Mouse (Mus musculus) adrenal gland, adult 2 months (tissue): Measurements from ENCODE around the gene D17H6S53E. TPM values are rescaled to one million over a fixed set of nuclear protein-coding genes. Genes with fewer than 3 reads are reported as not detected.
A peak's percentile ranks its signal among the peaks of the same experiment; 100 is the strongest.

ENCODE experiments used
- DNase-seq: peaks from one replicate; pipeline ENCODE4 v3.0.0; 2021
- long read RNA-seq: library from polyadenylated mRNA; stranded (forward); transcript quantifications from one replicate; pipeline ENCODE4 v2.0.0, GENCODE M21; 2021
- polyA plus RNA-seq: library from polyadenylated mRNA; depleted of rRNA; stranded (reverse); fragments of >200 nt; gene quantifications from 2 replicates; pipeline ENCODE4 v1.2.3, GENCODE M21; 2012; rRNA removed
- total RNA-seq, 2 experiments: library from RNA; stranded (reverse); gene quantifications; 2 replicates each; pipeline ENCODE4 v1.2.3; 2021

The D17H6S53E gene
- total RNA-seq (10 to 100 TPM; 23.4 to 32.0 TPM), polyA plus RNA-seq (27.7 and 45.5 TPM in 2 replicates)
- long read RNA-seq, partial matches to known transcripts: 1 of 6 reads
- long read RNA-seq, other reads (novel, unspliced or antisense): 2 of 6 reads

DNA sequence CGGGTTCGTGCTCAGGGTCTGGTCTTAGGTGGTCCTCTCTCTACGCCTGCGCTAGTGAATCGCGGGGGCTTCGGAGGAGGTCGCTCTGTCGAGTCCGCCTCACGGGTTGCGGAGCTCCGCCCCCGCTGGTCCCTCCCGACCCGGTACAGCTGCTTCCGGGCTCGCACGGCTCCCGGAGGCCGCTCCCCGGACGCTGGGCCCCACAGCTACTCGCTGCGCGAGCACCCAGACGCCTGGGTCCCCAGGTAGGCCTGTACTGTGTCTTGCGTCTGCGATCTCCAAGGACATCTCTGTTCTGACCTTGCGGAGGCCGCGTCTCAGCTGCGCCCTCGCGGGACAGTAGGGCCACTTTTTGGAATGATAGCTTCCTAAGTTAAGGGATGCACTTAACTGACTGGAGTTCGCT, at the start of gene D17H6S53E:
D17H6S53E (plus strand) TSS at position 168 of the 406 bp plus-strand sequence.
- peak; percentile 90 for DNase-seq

DNA sequence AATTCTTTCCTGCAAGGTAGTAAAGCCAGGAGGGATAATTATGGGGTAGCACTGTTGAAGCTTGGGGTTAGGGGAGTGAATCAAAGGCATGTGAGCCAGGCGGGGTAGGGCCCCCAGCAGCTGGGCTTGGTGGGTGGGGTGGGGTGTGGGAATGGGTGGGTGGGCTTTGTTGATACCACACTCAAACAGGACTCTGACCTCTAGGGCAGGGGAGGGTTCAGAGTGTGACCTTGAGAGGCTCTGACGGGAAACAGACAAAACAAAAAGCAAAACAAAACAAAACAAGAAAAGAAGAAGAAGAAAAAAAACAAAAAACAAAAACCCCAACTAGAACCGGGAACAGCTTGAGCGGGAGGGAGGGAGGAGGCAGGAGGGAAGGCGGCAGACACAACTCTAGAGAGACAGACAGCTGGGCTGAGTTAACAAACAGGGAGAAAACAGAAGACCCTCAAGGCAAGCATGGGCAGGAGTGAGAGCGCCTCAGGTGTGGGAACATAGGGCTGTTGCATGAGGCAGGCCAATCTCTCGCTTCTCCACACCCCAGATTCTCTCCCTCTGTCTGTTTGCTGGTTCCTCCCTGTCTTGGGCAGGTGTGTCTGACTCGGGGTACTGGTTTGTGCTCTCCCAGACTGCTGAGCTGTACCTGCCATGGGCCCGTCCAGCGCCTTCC, 49.5 kb upstream of the D17H6S53E start, which contains the start of gene Ly6g6e:
Ly6g6e (plus strand) TSS at position 396 of the 670 bp plus-strand sequence.
- DNase-seq: no peak

DNA sequence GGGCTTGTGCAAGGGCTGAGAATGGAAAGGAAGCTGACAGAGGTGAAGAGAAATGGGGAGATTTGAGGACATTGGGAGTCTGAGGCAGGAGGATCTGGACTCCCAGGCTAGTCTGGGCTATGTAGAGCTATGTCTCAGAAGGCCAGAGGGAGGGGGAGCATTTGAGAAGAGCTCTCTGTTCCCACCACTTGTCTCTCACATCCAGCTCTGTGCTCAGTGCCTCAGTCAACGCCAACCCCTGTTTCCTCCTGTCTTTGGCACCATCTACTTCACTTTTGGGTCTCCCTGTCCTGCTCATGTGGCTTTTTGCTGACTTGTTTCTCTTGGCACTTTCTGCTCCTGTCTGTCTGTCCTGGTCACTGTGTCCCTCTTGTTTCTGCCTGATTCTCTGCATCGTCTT, 48.9 kb upstream of the D17H6S53E start:
- no peak for DNase-seq

DNA sequence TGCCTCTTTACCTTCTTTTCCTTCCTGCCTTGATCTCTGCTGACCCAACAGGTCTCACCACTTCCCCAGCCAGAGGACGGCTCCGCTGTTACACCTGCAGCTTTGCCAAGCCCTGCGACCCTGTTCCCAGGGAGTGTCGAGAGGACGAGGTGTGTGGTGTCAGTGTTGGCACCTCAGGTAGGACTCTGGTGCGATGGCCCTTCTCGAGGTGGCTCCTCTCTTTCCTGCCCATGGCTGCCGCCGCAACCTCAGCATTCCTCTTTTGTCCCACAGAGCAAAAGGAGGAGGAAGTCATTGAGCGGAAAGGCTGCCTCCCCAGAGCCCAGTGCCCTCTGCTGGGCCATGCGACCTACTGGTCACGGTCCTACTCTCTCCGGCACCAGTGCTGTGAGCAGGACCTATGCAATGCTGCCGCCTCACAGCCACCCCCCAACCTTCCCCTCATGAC, 48.4 kb upstream of the D17H6S53E start, which contains the start of gene Ly6g6d:
Ly6g6d (minus strand) TSS at position 280 of the 448 bp plus-strand sequence.
- no peak for DNase-seq

DNA sequence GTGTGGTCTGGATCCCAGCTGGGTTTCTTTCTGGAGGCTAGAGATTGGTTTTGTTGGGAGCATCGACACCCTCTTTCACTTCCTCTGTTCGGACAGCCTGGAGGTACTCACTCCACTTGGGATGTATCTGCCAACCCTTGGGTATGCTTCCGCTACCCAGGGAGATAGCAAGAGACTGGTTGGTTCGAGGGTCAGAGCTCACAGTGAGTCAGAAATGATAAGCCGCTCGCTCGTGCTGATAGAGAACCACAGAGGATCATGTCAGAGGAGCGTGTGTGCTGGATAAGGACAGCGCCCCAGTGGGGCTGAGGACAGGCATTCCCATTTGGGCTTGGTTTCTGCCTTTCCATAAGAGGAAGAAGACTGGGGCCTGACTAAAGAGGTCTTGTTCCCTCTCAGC, 46.4 kb upstream of the D17H6S53E start:
- no peak for DNase-seq

DNA sequence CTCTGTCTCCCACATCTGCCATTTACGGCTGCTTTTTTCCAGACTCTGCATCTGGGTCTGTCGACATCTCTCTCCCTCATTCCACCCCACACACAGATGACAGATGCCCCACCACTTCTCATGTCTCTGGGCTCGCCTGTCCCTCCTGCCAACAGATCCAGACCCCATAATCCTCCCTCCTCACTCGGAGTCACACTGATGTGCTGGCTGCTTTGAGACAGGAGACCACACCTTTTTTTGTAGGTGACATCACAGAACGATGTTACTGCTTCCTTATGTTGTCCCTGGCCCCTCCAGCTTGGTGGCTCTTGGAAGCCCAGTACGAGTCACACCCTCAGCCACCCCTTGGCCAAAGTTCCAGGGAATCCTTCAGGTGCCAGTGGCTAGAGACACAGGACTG, 45.9 kb upstream of the D17H6S53E start:
- no peak for DNase-seq

DNA sequence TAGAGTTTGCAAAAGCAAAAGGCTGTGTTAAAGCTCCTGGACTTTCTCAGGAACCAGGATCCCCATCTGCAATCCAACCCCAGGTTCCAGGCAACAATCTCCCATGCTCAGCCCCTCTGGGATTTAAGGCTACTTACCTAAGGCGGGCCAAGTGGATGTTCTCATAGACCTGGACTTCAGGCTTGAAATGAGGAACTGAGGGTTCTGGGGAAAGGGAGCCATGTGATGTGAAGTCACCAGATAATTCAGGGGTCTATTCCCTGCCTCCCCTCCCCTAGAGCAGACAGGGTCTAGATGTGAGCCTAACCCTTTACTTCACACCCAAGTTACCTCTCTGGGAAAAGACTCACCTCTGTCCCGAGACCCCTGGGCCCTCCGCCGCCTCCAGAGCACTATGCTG, 45.5 kb upstream of the D17H6S53E start:
- DNase-seq: no peak

DNA sequence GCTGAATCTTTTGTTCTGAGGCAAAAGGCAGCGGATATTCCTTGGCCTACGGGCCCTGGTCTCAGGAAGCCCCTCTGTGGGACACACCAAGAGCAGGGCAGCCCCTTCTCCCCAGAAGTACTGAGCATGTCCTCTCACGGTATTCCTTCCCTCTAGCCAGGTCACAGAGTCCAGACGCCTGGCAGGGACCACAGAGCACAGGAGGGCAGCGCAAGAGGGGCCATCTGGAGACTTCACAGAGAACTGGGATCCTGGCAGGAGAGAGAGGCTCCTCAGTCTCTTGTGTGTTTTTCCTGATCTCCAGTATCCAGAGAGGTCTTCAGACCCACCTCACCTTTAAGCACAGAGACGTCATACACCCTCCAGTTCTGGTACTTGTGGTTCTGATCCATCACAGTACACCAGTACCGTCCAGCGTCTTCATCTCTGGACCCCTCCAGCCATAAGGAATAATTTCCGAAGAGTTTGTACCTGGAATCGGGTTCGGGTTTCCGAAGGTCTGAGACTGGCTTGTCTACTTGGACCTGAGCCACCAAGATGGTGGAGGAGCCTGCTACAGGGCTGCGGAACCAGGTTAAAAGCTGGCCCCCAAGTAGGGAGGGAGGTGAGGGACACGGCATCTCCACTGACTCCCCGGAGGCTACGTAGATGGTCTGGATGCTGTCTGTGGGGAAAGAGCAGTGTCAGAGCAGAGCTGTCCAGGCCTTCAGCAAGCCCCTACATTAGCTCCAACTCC, 43.2 kb upstream of the D17H6S53E start:
- no peak for DNase-seq

DNA sequence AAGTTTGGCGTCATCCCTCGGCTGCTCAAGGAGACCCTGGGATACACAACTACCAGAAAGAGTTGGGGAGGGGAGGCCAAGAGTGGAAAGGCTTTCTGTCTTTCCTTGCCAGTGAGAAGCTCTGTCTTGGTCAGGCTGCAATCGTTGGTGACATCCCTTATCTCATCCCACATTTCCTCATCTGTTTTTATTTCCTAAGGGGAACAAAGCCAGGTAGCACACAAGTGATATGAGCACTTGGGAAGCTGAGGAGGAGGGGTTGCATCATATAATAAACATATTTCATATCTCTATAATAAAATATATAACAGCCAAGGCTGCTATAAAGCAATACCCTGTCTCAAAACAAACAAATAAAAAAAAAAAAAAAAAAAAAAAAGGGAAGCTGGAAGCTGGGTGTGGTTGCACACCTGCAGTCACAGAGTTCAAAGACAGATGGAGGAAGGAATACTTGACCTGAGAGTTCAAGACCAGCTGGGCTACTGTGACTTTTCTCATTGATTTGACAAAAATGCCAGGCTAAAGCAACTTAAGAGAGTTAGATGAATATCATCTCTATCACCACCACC, 42.2 kb upstream of the D17H6S53E start:
- no peak for DNase-seq

DNA sequence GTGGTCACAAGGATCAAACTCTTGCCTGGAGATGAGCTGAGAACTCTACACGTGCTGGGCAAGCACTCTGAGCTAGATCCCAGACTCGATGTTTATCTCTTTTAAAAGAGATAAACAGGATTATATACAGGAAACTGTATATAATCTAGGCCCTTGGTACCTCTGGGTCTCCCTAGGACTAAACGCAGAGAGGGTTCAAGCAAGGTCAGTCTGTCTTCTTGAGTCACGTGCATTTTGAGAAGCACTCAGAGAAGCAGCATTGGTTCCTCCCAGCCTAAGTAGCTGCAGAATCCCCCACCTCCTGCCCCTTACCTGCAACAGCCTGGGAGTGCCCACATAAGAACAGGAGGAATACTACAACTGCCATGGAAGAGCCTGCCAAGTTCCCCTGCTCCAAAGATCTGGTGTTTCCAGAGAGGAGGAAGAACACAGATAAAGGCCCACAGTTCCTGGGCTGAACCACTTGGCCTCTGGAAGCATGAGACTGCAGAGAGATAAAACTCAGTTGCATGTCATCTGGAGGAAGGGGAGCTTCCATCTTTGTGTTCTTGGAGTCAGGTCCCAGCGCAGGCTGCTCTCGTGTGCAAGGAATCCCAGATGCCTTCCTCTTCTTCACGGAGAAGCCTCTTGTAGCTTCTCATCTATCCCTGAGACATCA, 40.8 kb upstream of the D17H6S53E start, which contains the start of gene Ly6g6f:
Ly6g6f (minus strand) TSS at position 403 of the 658 bp plus-strand sequence.
- no peak for DNase-seq

DNA sequence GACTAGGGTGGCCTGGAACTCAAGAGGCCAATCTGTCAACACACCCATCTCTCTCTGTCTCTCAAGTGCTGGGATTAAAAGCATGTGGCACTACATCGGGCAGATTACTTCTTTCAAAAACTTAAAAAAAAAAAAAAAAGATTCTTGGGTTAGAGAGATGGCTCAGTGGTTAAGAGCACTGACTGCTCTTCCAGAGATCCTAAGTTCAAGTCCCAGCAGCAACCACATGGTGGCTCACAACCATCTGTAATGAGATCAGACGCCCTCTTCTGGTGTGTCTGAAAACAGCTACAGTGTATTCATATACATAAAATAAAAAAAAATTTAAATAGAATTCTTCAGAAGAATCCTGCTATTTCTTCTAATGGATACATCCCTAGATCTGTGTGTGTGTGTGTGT, 38.0 kb upstream of the D17H6S53E start:
- DNase-seq: no peak

DNA sequence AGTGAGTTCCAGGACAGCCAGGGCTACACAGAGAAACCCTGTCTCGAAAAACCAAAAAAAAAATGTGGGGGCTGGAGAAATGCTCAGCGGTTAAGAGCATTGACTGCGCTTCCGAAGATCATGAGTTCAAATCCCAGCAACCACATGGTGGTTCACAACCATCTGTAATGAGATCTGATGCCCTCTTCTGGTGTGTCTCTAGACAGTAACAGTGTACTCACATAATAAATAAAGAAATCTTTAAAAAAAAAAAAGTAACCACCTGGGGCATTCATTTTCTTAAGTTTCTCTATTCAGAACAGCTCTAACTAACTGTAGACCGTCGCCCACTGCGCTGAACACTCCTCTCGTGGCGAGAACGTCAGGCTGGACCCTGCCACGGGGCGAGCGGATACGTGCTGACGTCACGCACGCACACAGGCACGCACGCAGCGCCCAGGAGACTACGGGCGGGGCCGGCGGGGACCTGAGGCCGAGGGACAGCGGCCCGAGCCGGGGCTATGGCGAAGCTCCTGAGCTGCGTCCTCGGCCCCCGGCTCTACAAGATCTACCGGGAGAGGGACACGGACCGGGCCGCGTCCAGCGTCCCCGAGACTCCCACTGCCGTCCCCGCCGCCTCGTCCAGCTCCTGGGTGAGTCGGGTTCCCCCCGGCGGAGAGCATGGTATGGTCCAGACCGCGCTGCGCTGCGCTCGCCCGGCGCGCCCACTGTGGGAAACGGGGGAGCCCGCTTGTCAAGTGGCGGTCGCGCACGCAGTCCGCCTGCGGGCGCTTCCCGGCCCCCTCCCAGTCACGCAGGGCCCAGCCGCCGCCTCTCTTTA, 37.1 kb upstream of the D17H6S53E start, which contains the start of gene Abhd16a:
Abhd16a (plus strand) TSS at position 439 of the 820 bp plus-strand sequence.
- peak; percentile 96 for DNase-seq

DNA sequence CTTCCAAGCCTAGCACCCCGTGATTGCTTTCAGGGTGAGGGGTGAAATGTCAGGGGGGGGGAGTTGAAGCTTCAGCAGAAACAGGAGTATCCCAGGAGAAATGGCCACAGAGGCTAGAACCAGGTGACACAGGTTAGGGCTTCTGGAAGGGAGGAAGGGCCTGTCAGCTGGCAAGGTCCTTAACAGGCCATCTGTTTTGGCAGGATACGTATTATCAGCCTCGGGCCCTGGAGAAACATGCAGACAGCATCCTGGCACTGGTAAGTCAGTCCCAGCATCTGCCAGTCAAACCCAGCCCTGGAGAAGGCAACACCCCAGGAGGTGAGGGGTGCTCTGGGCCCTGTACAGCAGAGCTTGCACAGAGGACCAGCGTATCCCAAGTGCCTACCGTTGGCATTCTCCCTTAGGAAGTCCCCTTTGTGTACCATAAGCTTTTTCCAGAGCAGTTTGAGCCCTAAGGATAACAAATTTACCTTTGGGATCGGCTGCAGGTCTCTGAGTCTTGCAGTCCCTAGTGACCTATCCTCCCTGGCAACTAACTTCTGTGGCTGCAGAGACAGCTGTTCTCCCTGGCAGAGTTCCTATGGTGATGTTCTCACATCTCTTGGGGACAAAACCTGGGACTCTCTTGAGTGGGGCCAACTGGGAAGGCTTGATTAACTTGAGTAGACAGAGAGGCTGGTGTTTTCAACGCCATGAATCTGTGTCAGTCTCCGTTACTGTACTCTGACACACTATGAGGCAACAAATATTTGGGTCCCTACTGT, 35.8 kb upstream of the D17H6S53E start:
- peak; percentile 40 for DNase-seq

DNA sequence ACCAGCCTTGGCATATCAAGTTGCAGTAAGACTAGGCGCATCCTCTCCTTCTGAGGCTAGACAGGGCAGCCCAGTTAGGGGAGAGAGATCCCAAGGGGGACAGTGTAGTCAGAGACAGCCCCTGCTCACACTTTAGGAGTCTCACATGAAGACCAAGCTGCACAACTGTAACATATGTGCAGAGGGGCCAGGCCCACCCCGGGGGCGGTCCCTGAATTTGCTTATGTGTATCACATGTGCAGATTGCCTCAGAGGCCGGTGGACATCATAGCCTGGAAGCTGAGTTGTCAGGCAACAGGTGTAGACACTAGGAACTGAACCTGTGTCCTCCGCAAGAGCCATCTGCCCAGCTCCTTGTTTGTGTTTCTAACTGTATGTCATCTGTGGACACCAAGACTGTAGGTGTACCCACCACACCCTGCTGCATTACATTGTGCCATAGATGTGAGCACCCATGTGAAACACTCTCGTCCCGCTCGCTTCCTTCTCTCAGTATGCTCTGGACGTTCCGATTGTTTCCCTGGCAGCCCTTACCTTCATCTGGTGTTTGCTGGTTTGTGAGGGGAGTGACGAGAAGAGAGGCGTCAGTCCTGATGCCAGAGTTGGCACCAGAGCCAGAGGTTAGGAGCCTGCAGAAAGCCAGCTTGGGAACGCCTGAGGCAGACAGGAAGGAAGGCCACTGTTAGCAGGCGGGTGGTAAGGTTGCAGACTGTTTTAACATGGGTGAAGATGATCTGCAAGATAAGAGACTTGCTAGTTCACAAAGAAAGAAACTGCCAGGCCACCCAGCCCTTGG, 33.6 kb upstream of the D17H6S53E start:
- no peak for DNase-seq

DNA sequence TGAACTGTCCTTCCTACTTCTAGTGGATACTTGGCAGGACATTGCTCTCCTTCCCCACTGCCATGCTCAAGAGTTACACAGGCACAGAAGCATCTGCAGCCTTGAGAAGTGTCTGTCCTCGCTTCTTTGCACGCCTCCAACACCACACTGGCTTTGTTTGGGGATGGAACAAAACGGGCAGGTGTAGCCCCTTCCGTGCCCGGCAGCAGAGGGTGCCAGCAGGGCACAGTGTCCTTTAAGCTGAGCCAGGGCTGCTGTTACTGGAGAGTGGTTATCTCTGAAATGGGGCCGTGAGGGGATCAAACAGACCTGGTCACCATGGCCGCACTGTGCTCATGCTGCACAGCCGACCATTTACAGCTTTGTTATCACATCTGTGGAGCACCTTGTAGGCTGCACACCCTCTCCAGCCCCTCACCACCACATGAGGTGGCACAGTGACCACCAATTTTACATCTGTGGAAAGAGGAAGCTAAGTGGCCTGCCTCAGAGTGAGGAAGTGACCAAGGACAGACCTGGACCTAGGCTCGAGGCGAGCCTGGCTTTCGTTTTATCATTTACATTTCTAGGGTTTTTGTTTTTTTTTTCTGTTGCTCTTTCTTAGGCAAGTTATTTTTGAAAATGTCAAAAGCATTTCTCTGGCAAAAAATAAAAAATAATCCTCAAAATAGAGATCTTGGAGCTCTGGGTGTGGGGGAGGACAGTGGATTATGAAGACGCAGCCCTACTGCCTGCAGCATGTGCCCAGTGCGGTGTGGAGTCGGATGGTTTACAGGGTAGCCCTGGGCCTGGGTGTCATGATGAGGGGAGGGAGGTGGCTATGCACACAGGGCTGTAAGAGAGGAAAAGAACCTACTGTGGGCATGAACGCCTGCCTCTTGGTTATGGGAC, 31.5 kb upstream of the D17H6S53E start:
- DNase-seq: no peak

DNA sequence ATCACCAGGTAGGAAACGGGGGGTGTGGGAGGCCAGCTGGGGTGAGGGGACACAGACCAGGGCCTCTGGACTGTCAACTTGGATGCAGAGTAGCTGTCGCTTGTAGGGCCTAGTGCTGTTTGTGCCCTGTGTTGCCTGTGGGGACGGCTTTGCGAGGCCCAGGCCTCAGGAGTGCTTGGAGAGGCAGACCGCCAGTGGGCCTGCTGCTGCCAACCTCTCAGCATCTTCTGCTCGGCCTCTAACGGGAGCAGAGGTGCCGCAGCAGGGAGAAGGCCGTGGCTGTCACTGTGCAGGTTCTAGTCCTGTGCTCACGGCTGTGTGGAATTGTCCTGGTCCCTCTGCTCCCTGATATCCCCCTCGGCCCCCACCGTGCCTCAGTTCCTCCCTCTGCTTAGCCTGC, 29.6 kb upstream of the D17H6S53E start:
- no peak for DNase-seq

DNA sequence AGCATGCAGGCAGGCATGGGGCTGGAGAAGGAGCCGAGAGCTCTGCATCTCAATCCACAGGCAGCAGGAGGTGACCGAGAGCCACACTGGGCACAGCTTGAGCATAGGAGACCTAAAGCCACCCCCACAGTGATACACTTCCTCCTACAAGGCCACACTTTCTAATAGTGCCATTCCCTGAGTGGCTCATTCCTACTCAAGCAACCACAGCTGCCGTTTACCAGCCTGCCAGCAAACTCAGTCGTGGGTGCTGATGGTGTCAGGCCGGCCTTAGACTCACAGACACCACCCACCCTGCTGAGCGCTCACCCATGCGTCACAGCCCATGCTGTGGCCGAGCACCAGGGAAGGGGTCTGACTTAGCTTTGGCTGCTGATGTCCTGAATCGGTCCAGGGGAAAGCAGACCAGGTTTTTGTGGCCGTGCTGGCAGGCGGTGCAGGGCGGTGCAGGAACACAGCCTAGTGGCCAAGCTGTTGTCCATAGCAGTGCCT, 29.0 kb upstream of the D17H6S53E start:
- DNase-seq: no peak

DNA sequence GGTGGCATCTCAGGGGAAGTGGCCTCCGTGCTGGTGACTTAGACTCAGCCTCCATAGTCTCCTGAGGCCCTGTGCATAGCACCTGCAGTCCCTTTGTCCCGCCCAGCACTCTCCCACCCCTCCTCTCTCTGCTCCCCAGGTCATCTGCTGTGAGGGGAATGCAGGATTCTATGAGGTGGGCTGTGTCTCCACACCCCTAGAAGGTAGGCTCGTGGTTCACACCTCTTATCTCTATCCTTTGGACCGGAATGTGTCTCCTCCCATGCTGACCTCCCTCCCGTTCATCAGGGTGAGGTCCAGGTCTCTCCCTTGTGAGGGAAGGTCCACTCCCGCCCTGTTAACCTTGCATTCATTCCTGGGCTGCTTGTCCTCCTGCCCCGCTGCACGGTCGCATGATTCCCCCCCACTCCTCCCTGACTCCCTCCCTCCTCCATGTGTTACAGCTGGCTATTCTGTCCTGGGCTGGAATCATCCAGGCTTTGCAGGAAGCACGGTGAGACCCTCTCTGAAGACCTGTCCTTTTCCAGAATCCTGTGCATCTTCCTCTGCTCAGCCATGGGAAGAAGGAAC, 25.9 kb upstream of the D17H6S53E start:
- no peak for DNase-seq
